Mouse (Mus musculus) hindbrain, embryonic 16.5 days (tissue): ENCODE measurements around the gene Fancg. TPM values are rescaled to one million over a fixed set of nuclear protein-coding genes. Genes with fewer than 3 reads are reported as not detected.
A peak's percentile ranks its signal among the peaks of the same experiment; 100 is the strongest.
"Not testable (repeated sequence)": the region's sequence is repeated elsewhere in the genome, so short reads cannot be mapped to it uniquely, and the experiment has no call there.

Experiments
- ATAC-seq: fragments of 200-750 bp; cut with Nextera tagmentation; 2 replicates; pipeline ENCODE4 v1.8.0; 2017; ENCODE audit warnings: moderate TSS enrichment, moderate library complexity
- H3K27ac ChIP-seq: fragments of 300-500 bp; sonication (generic); 2 replicates; pipeline ENCODE4 v1.5.1; 2014; ENCODE audit warnings: low read depth, mild to moderate bottlenecking, control low read depth, low read length, moderate library complexity
- H3K27me3 ChIP-seq: fragments of 300-500 bp; sonication (generic); replicated peaks from 2 replicates; pipeline ENCODE4 v1.6.1; 2014; ENCODE audit warnings: low read length; ENCODE audit not compliant: control insufficient read depth, insufficient read depth
- H3K36me3 ChIP-seq: fragments of 300-500 bp; sonication (generic); 2 replicates; pipeline ENCODE4 v1.6.1; 2014; ENCODE audit warnings: mild to moderate bottlenecking, low read length, moderate library complexity, mixed read lengths; ENCODE audit not compliant: control insufficient read depth, insufficient read depth
- H3K4me1 ChIP-seq: fragments of 300-500 bp; sonication (generic); 2 replicates; pipeline ENCODE4 v1.6.1; 2014; ENCODE audit warnings: low read depth, low read length; ENCODE audit not compliant: control insufficient read depth, insufficient read depth
- H3K4me2 ChIP-seq: fragments of 300-500 bp; sonication (generic); 2 replicates; pipeline ENCODE4 v1.6.1; 2014; ENCODE audit warnings: mild to moderate bottlenecking, low read length, control low read depth, moderate library complexity
- H3K4me3 ChIP-seq: fragments of 300-500 bp; sonication (generic); 2 replicates; pipeline ENCODE4 v1.5.1; 2014; ENCODE audit warnings: mild to moderate bottlenecking, low read length, control low read depth, moderate library complexity
- H3K9ac ChIP-seq: fragments of 300-500 bp; sonication (generic); 2 replicates; pipeline ENCODE4 v1.6.1; 2014; ENCODE audit warnings: low read depth, mild to moderate bottlenecking, control low read depth, low read length, moderate library complexity
- H3K9me3 ChIP-seq: fragments of 300-500 bp; sonication (generic); 2 replicates; pipeline ENCODE4 v1.6.1; 2014; ENCODE audit warnings: mild to moderate bottlenecking, low read length, moderate library complexity; ENCODE audit not compliant: control insufficient read depth
- WGBS: fragments of 180-500 bp; shearing (Covaris S2); extraction: QIAGEN DNeasy Blood & Tissue Kit; methylation state at CpG from one replicate; pipeline ENCODE4 v1.1.7; 2014; 5-methylcytosine and 5-hydroxymethylcytosine counted together
- polyA plus RNA-seq: library from polyadenylated mRNA; unstranded; fragments of >200 nt; fragmentation: Nextera tagmentation; extraction: Ambion mirVana; gene quantifications from 2 replicates; pipeline ENCODE4 v1.2.1, GENCODE M21; 2015

The Fancg gene
- polyA plus RNA-seq, 1 experiment from 2014 or later, result 22.7 TPM

GRCm38 (mm10) chr4:43005765-43006164 is 4.5 kb downstream of the Fancg start:
- Histone ChIP-seq H3K9me3 (no peaks in the 10 kb centered on the region), H3K4me1 (peaks cover 8% of the 10 kb centered on the region), H3K4me3 (no peak overlapping the region), H3K27me3 (no peaks in the 10 kb centered on the region), H3K36me3 (no peaks in the 10 kb centered on the region), H3K9ac (no peak overlapping the region), H3K27ac (no peak overlapping the region), H3K4me2 (no peak overlapping the region)
- WGBS, result 60% methylated on average over 2 of the region's 2 CpGs
- ATAC-seq, result no peak

GRCm38 (mm10) chr4:43004951-43005350 is 5.4 kb downstream of the Fancg start:
- Histone ChIP-seq H3K27me3 (no peaks in the 10 kb centered on the region), H3K9me3 (no peaks in the 10 kb centered on the region), H3K4me2 (no peak overlapping the region), H3K4me3 (no peak overlapping the region), H3K9ac (no peak overlapping the region), H3K4me1 (peaks cover 8% of the 10 kb centered on the region), H3K36me3 (no peaks in the 10 kb centered on the region), H3K27ac (no peak overlapping the region)
- ATAC-seq, result no peak
- WGBS, result 89% methylated on average over 3 of the region's 3 CpGs

GRCm38 (mm10) chr4:43002756-43003439 is 7.4 kb downstream of the Fancg start:
- 76% methylated on average over 12 of the region's 12 CpGs for WGBS
- H3K9me3 ChIP-seq, result no peaks in the 10 kb centered on the region

GRCm38 (mm10) chr4:43001272-43001671 is 9.0 kb downstream of the Fancg start:
- Histone ChIP-seq H3K36me3 (no peaks in the 10 kb centered on the region), H3K27ac (peak overlapping the region; percentile 58), H3K4me1 (peaks cover 20% of the 10 kb centered on the region), H3K27me3 (no peaks in the 10 kb centered on the region), H3K9me3 (no peaks in the 10 kb centered on the region), H3K4me3 (no peak overlapping the region), H3K4me2 (no peak overlapping the region), H3K9ac (no peak overlapping the region)
- WGBS, result 80% methylated on average over 2 of the region's 2 CpGs
- ATAC-seq, result no peak

More at GRCm38 (mm10) chr4:43002756-43003439, 7.4 kb downstream of the Fancg start:
- Histone ChIP-seq H3K27ac (no peak overlapping the region), H3K36me3 (no peaks in the 10 kb centered on the region), H3K4me1 (peaks cover 12% of the 10 kb centered on the region), H3K9ac (no peak overlapping the region), H3K4me2 (no peak overlapping the region), H3K4me3 (no peak overlapping the region), H3K27me3 (no peaks in the 10 kb centered on the region)
- no peak for ATAC-seq

- peak; percentile 99 for ATAC-seq
- Histone ChIP-seq H3K4me3 (peak within 1 kb of the TSS; percentile 86), H3K27ac (peak within 1 kb of the TSS; percentile 98), H3K4me1 (peaks cover 20% of the 10 kb centered on the region), H3K9ac (peak within 1 kb of the TSS; percentile 94), H3K4me2 (peak within 1 kb of the TSS; percentile 82)
- H3K36me3 ChIP-seq, H3K9me3 ChIP-seq, H3K27me3 ChIP-seq: not testable (repeated sequence)
- WGBS, result under 1% methylated on average over 46 of the region's 56 CpGs
These were observed 9.9 kb downstream of the Fancg start, which contains the start of gene Vcp for GRCm38 (mm10) chr4:43000141-43000986. TSS of gene Vcp (minus strand) at chr4:43000507.

GRCm38 (mm10) chr4:42999451-43000140 is 10.7 kb downstream of the Fancg start:
- Histone ChIP-seq H3K27ac (peak overlapping the region; percentile 98), H3K27me3 (no peaks in the 10 kb centered on the region), H3K9me3 (no peaks in the 10 kb centered on the region), H3K4me3 (peak overlapping the region; percentile 86), H3K9ac (peak overlapping the region; percentile 94), H3K4me2 (peak overlapping the region; percentile 82), H3K36me3 (peaks cover 5% of the 10 kb centered on the region), H3K4me1 (peaks cover 20% of the 10 kb centered on the region)
- under 1% methylated on average over 44 of the region's 51 CpGs for WGBS
- peak; percentile 70 for ATAC-seq

GRCm38 (mm10) chr4:42998022-42998421 is 12.3 kb downstream of the Fancg start:
- H3K27me3 ChIP-seq, result no peaks in the 10 kb centered on the region
- no peak for ATAC-seq
- no peaks in the 10 kb centered on the region for H3K9me3 ChIP-seq
- H3K27ac ChIP-seq, result no peak overlapping the region
- no peak overlapping the region for H3K9ac ChIP-seq
- H3K4me1 ChIP-seq, result peaks cover 20% of the 10 kb centered on the region
- H3K36me3 ChIP-seq, result peaks cover 18% of the 10 kb centered on the region
- peak overlapping the region; percentile 82 for H3K4me2 ChIP-seq
- H3K4me3 ChIP-seq, result peak overlapping the region; percentile 86
- WGBS, result 76% methylated on average over 2 of the region's 2 CpGs

GRCm38 (mm10) chr4:42988296-42988695 is 22.0 kb downstream of the Fancg start:
- no peak overlapping the region for H3K4me2 ChIP-seq
- no peak overlapping the region for H3K9ac ChIP-seq
- no peaks in the 10 kb centered on the region for H3K9me3 ChIP-seq
- H3K27ac ChIP-seq, result no peak overlapping the region
- H3K36me3 ChIP-seq, result peaks cover 65% of the 10 kb centered on the region
- no peaks in the 10 kb centered on the region for H3K27me3 ChIP-seq
- no peaks in the 10 kb centered on the region for H3K4me1 ChIP-seq
- ATAC-seq, result no peak
- H3K4me3 ChIP-seq, result no peak overlapping the region
- WGBS, result 89% methylated on average over 1 of the region's 1 CpGs

- not testable (repeated sequence) for H3K27ac ChIP-seq, H3K9me3 ChIP-seq, H3K4me2 ChIP-seq, H3K4me1 ChIP-seq, H3K4me3 ChIP-seq, H3K27me3 ChIP-seq, H3K9ac ChIP-seq
- 93% methylated on average over 7 of the region's 8 CpGs for WGBS
- peaks cover 33% of the 10 kb centered on the region for H3K36me3 ChIP-seq
- peak; percentile 24; the same call in 1 of the 2 replicates for ATAC-seq
These were observed 29.8 kb downstream of the Fancg start for GRCm38 (mm10) chr4:42980467-42980866.
